Mouse (Mus musculus) layer of hippocampus, postnatal 10 days (tissue): ENCODE data around the gene Ankrd65. TPM values are rescaled to one million over a fixed set of nuclear protein-coding genes. Genes with fewer than 3 reads are reported as not detected.
"Not testable (repeated sequence)": the region's sequence is repeated elsewhere in the genome, so short reads cannot be mapped to it uniquely, and the experiment has no call there.

ENCODE experiments used
- DNase-seq, 2 experiments: peaks; one replicate each; pipeline ENCODE4 v3.0.0; 2021; ENCODE audit warnings: low spot score in 2 of 2
- long read RNA-seq: library from polyadenylated mRNA; stranded (forward); transcript quantifications from one replicate; pipeline ENCODE4 v2.0.0, GENCODE M21; 2023
- total RNA-seq, 2 experiments: library from RNA; stranded (reverse); gene quantifications; 2 replicates each; pipeline ENCODE4 v1.2.3; 2021

The Ankrd65 gene
- not detected for total RNA-seq
- long read RNA-seq, partial matches to known transcripts: 0 of 1 reads
- long read RNA-seq, other reads (novel, unspliced or antisense): 1 of 1 reads

- no peak for DNase-seq
Observed at GRCm38 (mm10) chr4:155790021-155790489, at the start of gene Ankrd65. Gene Ankrd65 (plus strand): TSS chr4:155790439.

- DNase-seq: not testable (repeated sequence)
Observed at GRCm38 (mm10) chr4:155740681-155741080, 49.6 kb upstream of the Ankrd65 start.

GRCm38 (mm10) chr4:155742684-155743083 lies 47.6 kb upstream of the Ankrd65 start:
- DNase-seq: no peak

- no peak for DNase-seq
Observed at GRCm38 (mm10) chr4:155744474-155744873, 45.8 kb upstream of the Ankrd65 start.

- DNase-seq: no peak
Observed at GRCm38 (mm10) chr4:155745136-155745535, 45.1 kb upstream of the Ankrd65 start.

GRCm38 (mm10) chr4:155746036-155746548 lies 44.1 kb upstream of the Ankrd65 start:
- DNase-seq: no peak

GRCm38 (mm10) chr4:155746575-155747490 lies 43.4 kb upstream of the Ankrd65 start:
- no peak for DNase-seq

- DNase-seq: no peak
Observed at GRCm38 (mm10) chr4:155757011-155757410, 33.2 kb upstream of the Ankrd65 start.

GRCm38 (mm10) chr4:155759862-155760612 lies 30.2 kb upstream of the Ankrd65 start:
- peak in 1 of 2 experiments; percentile 20 for DNase-seq

- peak; percentile 97 to 98 for DNase-seq
Observed at GRCm38 (mm10) chr4:155760613-155761355, 29.5 kb upstream of the Ankrd65 start, which contains the start of gene Atad3a. Gene Atad3a (minus strand): TSS chr4:155761093.

GRCm38 (mm10) chr4:155761356-155762099 lies 28.7 kb upstream of the Ankrd65 start:
- peak in 1 of 2 experiments; percentile 21 for DNase-seq

- DNase-seq: no peak
Observed at GRCm38 (mm10) chr4:155762357-155762756, 27.9 kb upstream of the Ankrd65 start.

- no peak for DNase-seq
Observed at GRCm38 (mm10) chr4:155769496-155769879, 20.8 kb upstream of the Ankrd65 start.

- peak; percentile 92 to 94 for DNase-seq
Observed at GRCm38 (mm10) chr4:155769880-155770512, 20.2 kb upstream of the Ankrd65 start.

- DNase-seq: no peak
Observed at GRCm38 (mm10) chr4:155770626-155771025, 19.6 kb upstream of the Ankrd65 start.

GRCm38 (mm10) chr4:155771706-155772105 lies 18.5 kb upstream of the Ankrd65 start:
- no peak for DNase-seq

GRCm38 (mm10) chr4:155772786-155773185 lies 17.5 kb upstream of the Ankrd65 start:
- DNase-seq: no peak

- no peak for DNase-seq
Observed at GRCm38 (mm10) chr4:155773335-155774078, 16.7 kb upstream of the Ankrd65 start.

GRCm38 (mm10) chr4:155774280-155774754 lies 15.9 kb upstream of the Ankrd65 start, which contains the start of gene Vwa1:
Gene Vwa1 (minus strand): TSS chr4:155774698.
- DNase-seq: peak; percentile 78 to 82
